Mouse (Mus musculus) myocyte (in vitro differentiated cells): ENCODE measurements around the gene Hsd17b12. TPM values are rescaled to one million over a fixed set of nuclear protein-coding genes. Genes with fewer than 3 reads are reported as not detected.

ENCODE experiments used
- H3K27me3 ChIP-seq: one replicate; pipeline ENCODE4 v1.6.1; 2011; ENCODE audit not compliant: control insufficient read depth, insufficient read depth, insufficient read length
- H3K36me3 ChIP-seq: one replicate; pipeline ENCODE4 v1.6.1; 2011; ENCODE audit not compliant: control insufficient read depth, insufficient read depth
- H3K4me2 ChIP-seq: one replicate; pipeline ENCODE4 v1.6.1; 2011; ENCODE audit warnings: low read depth, control low read depth
- H3K4me3 ChIP-seq: one replicate; pipeline ENCODE4 v1.5.1; 2011; ENCODE audit warnings: mild to moderate bottlenecking, control low read depth, moderate library complexity
- H3K79me2 ChIP-seq: one replicate; pipeline ENCODE4 v1.6.1; 2011; ENCODE audit not compliant: control insufficient read depth, insufficient read depth
- H3ac ChIP-seq: one replicate; pipeline ENCODE4 v1.6.1; 2011; ENCODE audit not compliant: control insufficient read depth, insufficient read length
- CEBPB ChIP-seq: IDR thresholded peaks from 2 replicates; pipeline ENCODE4 v1.6.1; 2011; ENCODE audit warnings: mild to moderate bottlenecking, moderate library complexity; ENCODE audit not compliant: poor library complexity, insufficient read depth, severe bottlenecking
- E2F4 ChIP-seq: IDR thresholded peaks from one replicate; pipeline ENCODE4 v1.6.1; 2011; ENCODE audit warnings: mild to moderate bottlenecking, control low read depth, moderate library complexity; ENCODE audit not compliant: insufficient read depth
- MAX ChIP-seq: IDR thresholded peaks from one replicate; pipeline ENCODE4 v1.6.1; 2011; ENCODE audit warnings: low read depth, mild to moderate bottlenecking, control low read depth
- MYOD1 ChIP-seq, 3 experiments: IDR thresholded peaks; one replicate each; pipeline ENCODE4 v1.6.1; 2011; ENCODE audit warnings: control low read depth in 2 of 3, low read depth in 2 of 3, mild to moderate bottlenecking in 2 of 3, moderate library complexity in 1 of 3; ENCODE audit not compliant: insufficient read length in 2 of 3, control insufficient read depth in 1 of 3
- MYOG ChIP-seq, 3 experiments: IDR thresholded peaks; one replicate each; pipeline ENCODE4 v1.6.1; 2011; ENCODE audit warnings: control low read depth in 2 of 3, low read depth in 2 of 3, mild to moderate bottlenecking in 2 of 3; ENCODE audit not compliant: insufficient read length in 2 of 3, control insufficient read depth in 1 of 3, insufficient read depth in 1 of 3
- POLR2A ChIP-seq: IDR thresholded peaks from one replicate; pipeline ENCODE4 v1.6.1; 2011; ENCODE audit warnings: low read depth, mild to moderate bottlenecking, control low read depth, moderate library complexity; ENCODE audit not compliant: insufficient read length
- POLR2AphosphoS2 ChIP-seq: IDR thresholded peaks from one replicate; pipeline ENCODE4 v1.6.1; 2011; ENCODE audit warnings: low read depth, control low read depth; ENCODE audit not compliant: insufficient read length
- REST ChIP-seq: IDR thresholded peaks from one replicate; pipeline ENCODE4 v1.6.1; 2011; ENCODE audit warnings: mild to moderate bottlenecking, control low read depth, moderate library complexity; ENCODE audit not compliant: insufficient read depth, insufficient read length
- SRF ChIP-seq: IDR thresholded peaks from one replicate; pipeline ENCODE4 v1.6.1; 2011; ENCODE audit warnings: low read depth; ENCODE audit not compliant: control insufficient read depth, insufficient read length
- TCF12 ChIP-seq: IDR thresholded peaks from one replicate; pipeline ENCODE4 v1.6.1; 2011; ENCODE audit warnings: mild to moderate bottlenecking, control low read depth; ENCODE audit not compliant: poor library complexity, insufficient read depth, severe bottlenecking
- TCF3 ChIP-seq: IDR thresholded peaks from one replicate; pipeline ENCODE4 v1.6.1; 2011; ENCODE audit warnings: low read depth, control low read depth; ENCODE audit not compliant: insufficient read length
- USF1 ChIP-seq: IDR thresholded peaks from one replicate; pipeline ENCODE4 v1.6.1; 2011; ENCODE audit warnings: low read depth, mild to moderate bottlenecking, control low read depth, moderate library complexity
- polyA plus RNA-seq: library from polyadenylated mRNA; unstranded; fragments of >200 nt; fragmentation: generic; extraction: Trizol; gene quantifications from one replicate; pipeline ENCODE4 v1.2.1, GENCODE M21; 2012; ENCODE audit warnings: missing spikeins

Gene Hsd17b12
- polyA plus RNA-seq, 1 experiment, result 87.0 TPM

GRCm38 (mm10) chr2:93988440-93988839, 169.3 kb downstream of the Hsd17b12 start:
- H3K36me3 ChIP-seq, result peaks cover 31% of the 10 kb centered on the region
- no peaks in the 10 kb centered on the region for H3K79me2 ChIP-seq
- no peak overlapping the region for H3K4me3 ChIP-seq
- TF ChIP-seq MYOD1 (IDR thresholded peaks at IDR 0.05; ENCODE audit: control insufficient read depth in 1 of 3, insufficient read length in 2 of 3, low read depth in 2 of 3) (no peak), REST (no peak), USF1 (no peak), E2F4 (no peak), SRF (no peak), MYOG (IDR thresholded peaks at IDR 0.05; ENCODE audit: control insufficient read depth in 1 of 3, insufficient read depth in 1 of 3, insufficient read length in 2 of 3, low read depth in 2 of 3) (no peak), POLR2A (no peak), POLR2AphosphoS2 (no peak), CEBPB (no peak), TCF12 (no peak), TCF3 (no peak), MAX (no peak)
- H3K4me2 ChIP-seq, result no peak overlapping the region
- H3ac ChIP-seq, result no peak overlapping the region
- H3K27me3 ChIP-seq, result no peaks in the 10 kb centered on the region

Other genes with a start within 250 kb of the Hsd17b12 start
- 6.1 TPM for gene Gm13889, start 200.8 kb downstream of the Hsd17b12 start, polyA plus RNA-seq
- gene Gm27027, start 161.6 kb downstream of the Hsd17b12 start, polyA plus RNA-seq, result not detected
- 87.8 TPM for gene Alkbh3, start 147.2 kb downstream of the Hsd17b12 start, polyA plus RNA-seq
- 13.5 TPM for gene Ttc17, start 248.7 kb upstream of the Hsd17b12 start, polyA plus RNA-seq